Mouse (Mus musculus) midbrain, postnatal 0 days (tissue): ENCODE data around the gene Hbb-bt. TPM values are rescaled to one million over a fixed set of nuclear protein-coding genes. Genes with fewer than 3 reads are reported as not detected.
"Not testable (repeated sequence)": the region's sequence is repeated elsewhere in the genome, so short reads cannot be mapped to it uniquely, and the experiment has no call there.

ENCODE experiments used
- ATAC-seq: fragments of 200-750 bp; cut with Nextera tagmentation; 2 replicates; pipeline ENCODE4 v1.8.0; 2017; ENCODE audit warnings: moderate number of reproducible peaks, mild to moderate bottlenecking, moderate TSS enrichment, moderate library complexity; ENCODE audit not compliant: low FRiP score
- DNase-seq: peaks from one replicate; pipeline ENCODE4 v3.0.0-alpha.2; 2015; ENCODE audit warnings: low spot score
- H3K27ac ChIP-seq: fragments of 300-500 bp; sonication (generic); 2 replicates; pipeline ENCODE4 v1.5.1; 2014; ENCODE audit warnings: low read depth, mild to moderate bottlenecking, low read length, mixed read lengths
- H3K27me3 ChIP-seq: fragments of 300-500 bp; sonication (generic); 2 replicates; pipeline ENCODE4 v1.6.1; 2014; ENCODE audit warnings: low read length, control low read depth, mixed read lengths; ENCODE audit not compliant: insufficient read depth
- H3K36me3 ChIP-seq: fragments of 300-500 bp; sonication (generic); 2 replicates; pipeline ENCODE4 v1.6.1; 2014; ENCODE audit warnings: low read length, control low read depth, mixed read lengths; ENCODE audit not compliant: insufficient read depth
- H3K4me1 ChIP-seq: fragments of 300-500 bp; sonication (generic); 2 replicates; pipeline ENCODE4 v1.6.1; 2014; ENCODE audit warnings: mild to moderate bottlenecking, control low read depth, antibody characterized with exemption, low read length, mixed read lengths; ENCODE audit not compliant: insufficient read depth
- H3K4me2 ChIP-seq: fragments of 300-500 bp; sonication (generic); 2 replicates; pipeline ENCODE4 v1.6.1; 2014; ENCODE audit warnings: low read depth, mild to moderate bottlenecking, low read length, mixed read lengths; ENCODE audit not compliant: poor library complexity, severe bottlenecking
- H3K4me3 ChIP-seq: fragments of 300-500 bp; sonication (generic); 2 replicates; pipeline ENCODE4 v1.5.1; 2014; ENCODE audit warnings: low read depth, mild to moderate bottlenecking, low read length, moderate library complexity
- H3K9ac ChIP-seq: fragments of 300-500 bp; sonication (generic); replicated peaks from 2 replicates; pipeline ENCODE4 v1.6.1; 2014; ENCODE audit warnings: mild to moderate bottlenecking, low read length, moderate library complexity, mixed read lengths; ENCODE audit not compliant: poor library complexity, severe bottlenecking
- H3K9me3 ChIP-seq: fragments of 300-500 bp; sonication (generic); 2 replicates; pipeline ENCODE4 v1.6.1; 2016; ENCODE audit warnings: low read length, control low read depth
- CTCF ChIP-seq: IDR thresholded peaks from 2 replicates; pipeline ENCODE4 v1.5.1; 2016; ENCODE audit warnings: antibody characterized with exemption, mild to moderate bottlenecking
- WGBS: fragments of 180-500 bp; shearing (Covaris S2); extraction: QIAGEN DNeasy Blood & Tissue Kit; methylation state at CpG from one replicate; pipeline ENCODE4 v1.1.7; 2014; 5-methylcytosine and 5-hydroxymethylcytosine counted together
- polyA plus RNA-seq: library from polyadenylated mRNA; unstranded; fragments of >200 nt; fragmentation: Nextera tagmentation; extraction: Ambion mirVana; gene quantifications from 2 replicates; pipeline ENCODE4 v1.2.1, GENCODE M21; 2015
- total RNA-seq: library from RNA; depleted of rRNA; stranded (reverse); fragments of >200 nt; gene quantifications from 2 replicates; pipeline ENCODE4 v1.2.3, GENCODE M21; 2014

Hbb-bt gene
- total and polyA plus RNA-seq, 2 experiments from 2014 or later = 165 to 223 TPM

DNA sequence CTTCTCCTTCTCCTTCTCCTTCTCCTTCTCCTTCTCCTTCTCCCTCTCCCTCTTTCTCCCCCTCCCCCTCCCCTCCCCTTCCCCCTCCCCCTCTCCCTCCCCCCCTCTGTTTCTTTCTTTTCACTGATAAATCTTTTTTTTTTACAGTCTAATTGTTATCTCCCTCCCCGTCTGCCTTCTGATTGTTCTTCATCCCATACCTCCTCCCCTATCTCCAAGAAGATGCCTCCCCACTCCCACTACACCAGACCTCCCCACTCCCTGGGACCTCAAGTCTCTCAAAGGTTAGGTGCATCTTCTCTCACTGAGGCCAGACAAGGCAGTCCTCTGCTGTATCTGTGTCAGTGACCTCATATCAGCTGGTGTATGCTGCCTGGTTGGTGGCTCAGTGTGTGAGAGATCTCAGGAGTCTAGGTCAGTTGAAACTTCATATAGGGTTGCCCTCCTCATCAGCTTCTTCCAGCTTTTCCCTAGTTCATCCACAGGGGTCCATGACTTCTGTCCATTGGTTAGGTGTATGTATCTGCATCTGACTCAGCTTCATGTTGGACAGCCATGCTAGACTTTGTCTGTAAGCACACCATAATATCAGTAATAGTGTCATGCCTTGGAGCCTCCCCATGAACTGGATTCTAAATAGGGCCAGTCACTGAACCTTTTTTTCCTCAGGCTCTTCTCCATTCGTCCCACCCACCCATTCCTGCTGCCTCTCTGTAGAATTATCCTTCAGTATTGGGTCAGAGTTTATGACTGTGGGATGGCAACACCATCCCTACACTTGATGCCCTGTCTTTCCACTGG lies 30.9 kb upstream of the Hbb-bt start:
- TF ChIP-seq CTCF = no peak
- H3K4me2 ChIP-seq = no peak overlapping the region
- H3K9me3 ChIP-seq = no peaks in the 10 kb centered on the region
- H3K27ac ChIP-seq = no peak overlapping the region
- H3K36me3 ChIP-seq = no peaks in the 10 kb centered on the region
- no peaks in the 10 kb centered on the region for H3K4me1 ChIP-seq
- 33% methylated on average over 1 of the region's 2 CpGs for WGBS
- DNase-seq = no peak
- ATAC-seq = no peak
- H3K27me3 ChIP-seq = no peaks in the 10 kb centered on the region
- no peak overlapping the region for H3K4me3 ChIP-seq
- no peak overlapping the region for H3K9ac ChIP-seq

DNA sequence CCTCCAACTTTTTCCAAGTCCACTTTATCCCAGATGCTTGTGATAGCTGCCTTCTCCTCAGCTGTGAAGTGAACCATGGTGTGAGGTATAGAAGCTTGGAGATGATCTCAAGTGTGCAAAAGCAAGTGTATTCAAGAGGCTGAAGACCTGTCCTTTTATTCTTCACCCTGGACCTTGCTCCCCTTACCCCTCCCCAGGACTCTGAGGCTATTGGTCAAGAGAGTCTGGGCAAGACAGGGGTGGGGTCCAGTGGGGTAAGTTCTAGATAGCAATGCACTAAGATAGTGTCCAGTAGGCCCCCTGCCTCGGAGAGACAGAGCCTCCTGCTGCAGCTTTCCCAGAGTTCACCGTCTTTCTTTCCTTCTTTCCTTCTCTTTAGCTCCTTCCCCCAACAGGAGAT lies 29.2 kb upstream of the Hbb-bt start, which contains the start of gene Hbb-bh1:
Gene Hbb-bh1, minus strand, starts transcription at position 131 of the 400 bp plus-strand sequence.
- H3K27me3 ChIP-seq = no peaks in the 10 kb centered on the region
- TF ChIP-seq CTCF = no peak
- WGBS = 87% methylated on average over 2 of the region's 2 CpGs
- no peaks in the 10 kb centered on the region for H3K9me3 ChIP-seq
- no peaks in the 10 kb centered on the region for H3K36me3 ChIP-seq
- no peak within 1 kb of the TSS for H3K4me3 ChIP-seq
- H3K4me2 ChIP-seq = no peak within 1 kb of the TSS
- no peak for DNase-seq
- ATAC-seq = no peak
- no peak within 1 kb of the TSS for H3K27ac ChIP-seq
- no peak within 1 kb of the TSS for H3K9ac ChIP-seq
- H3K4me1 ChIP-seq = no peaks in the 10 kb centered on the region

DNA sequence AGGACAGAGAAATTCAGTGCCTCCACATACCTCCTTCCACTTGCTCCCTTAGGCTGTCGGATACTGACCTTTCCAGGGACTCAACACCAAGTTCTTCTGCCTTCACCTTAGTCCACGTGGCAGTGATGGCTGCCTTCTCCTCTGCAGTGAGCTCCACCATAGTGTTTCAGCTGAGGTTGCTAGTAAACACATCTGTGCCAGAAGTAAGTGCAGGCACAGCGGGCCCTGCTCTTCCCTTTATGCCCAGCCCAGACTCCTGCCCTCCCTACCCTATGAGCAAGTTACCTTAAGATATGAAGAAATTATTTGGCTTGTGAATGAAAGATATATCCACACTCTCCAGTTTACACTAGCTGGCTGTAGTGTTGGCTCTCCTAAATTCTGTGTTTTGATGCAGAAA lies 26.5 kb upstream of the Hbb-bt start, which contains the start of gene Hbb-bh2:
Gene Hbb-bh2, minus strand, starts transcription at position 253 of the 400 bp plus-strand sequence.
- no peaks in the 10 kb centered on the region for H3K27me3 ChIP-seq
- H3K4me2 ChIP-seq = no peak within 1 kb of the TSS
- no peak for TF ChIP-seq CTCF
- H3K9ac ChIP-seq = no peak within 1 kb of the TSS
- ATAC-seq (no peak), DNase-seq (no peak)
- H3K36me3 ChIP-seq = no peaks in the 10 kb centered on the region
- WGBS = 68% methylated on average over 3 of the region's 3 CpGs
- H3K27ac ChIP-seq = no peak within 1 kb of the TSS
- H3K4me1 ChIP-seq = no peaks in the 10 kb centered on the region
- no peak within 1 kb of the TSS for H3K4me3 ChIP-seq
- no peaks in the 10 kb centered on the region for H3K9me3 ChIP-seq

- no peak within 1 kb of the TSS for H3K27ac ChIP-seq
- no peak within 1 kb of the TSS for H3K4me3 ChIP-seq
- no peaks in the 10 kb centered on the region for H3K9me3 ChIP-seq
- no peak for ATAC-seq
- no peaks in the 10 kb centered on the region for H3K36me3 ChIP-seq
- no peaks in the 10 kb centered on the region for H3K4me1 ChIP-seq
- DNase-seq = no peak
- WGBS = 98% methylated on average over 4 of the region's 4 CpGs
- no peak within 1 kb of the TSS for H3K9ac ChIP-seq
- H3K27me3 ChIP-seq = no peaks in the 10 kb centered on the region
- no peak for TF ChIP-seq CTCF
- H3K4me2 ChIP-seq = no peak within 1 kb of the TSS
These were observed 14.0 kb upstream of the Hbb-bt start, which contains the start of gene Hbb-bs for GRCm38 (mm10) chr7:103827808-103828207. Gene Hbb-bs (minus strand): TSS chr7:103828096.

DNA sequence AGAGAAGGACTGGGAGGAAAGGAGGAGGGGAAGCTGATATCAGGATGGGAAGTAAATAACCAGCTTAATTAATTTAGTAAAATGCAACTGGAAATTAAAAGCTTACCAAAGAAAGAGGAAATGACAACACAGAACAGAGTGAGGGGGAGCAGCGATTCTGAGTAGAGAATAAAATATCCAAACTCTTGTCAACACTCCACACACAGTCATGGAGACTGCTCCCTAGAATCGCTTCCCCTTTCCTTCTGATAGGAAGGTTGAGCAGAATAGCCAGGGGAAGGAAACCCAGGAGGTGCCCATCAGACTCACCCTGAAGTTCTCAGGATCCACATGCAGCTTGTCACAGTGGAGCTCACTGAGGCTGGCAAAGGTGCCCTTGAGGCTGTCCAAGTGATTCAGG lies 13.3 kb upstream of the Hbb-bt start:
- H3K27me3 ChIP-seq, H3K9ac ChIP-seq, H3K9me3 ChIP-seq, H3K4me3 ChIP-seq, H3K27ac ChIP-seq, H3K36me3 ChIP-seq, H3K4me1 ChIP-seq, H3K4me2 ChIP-seq, ATAC-seq, DNase-seq: not testable (repeated sequence)
- no CpG with 5 or more reads among the region's 2 CpGs for WGBS

DNA sequence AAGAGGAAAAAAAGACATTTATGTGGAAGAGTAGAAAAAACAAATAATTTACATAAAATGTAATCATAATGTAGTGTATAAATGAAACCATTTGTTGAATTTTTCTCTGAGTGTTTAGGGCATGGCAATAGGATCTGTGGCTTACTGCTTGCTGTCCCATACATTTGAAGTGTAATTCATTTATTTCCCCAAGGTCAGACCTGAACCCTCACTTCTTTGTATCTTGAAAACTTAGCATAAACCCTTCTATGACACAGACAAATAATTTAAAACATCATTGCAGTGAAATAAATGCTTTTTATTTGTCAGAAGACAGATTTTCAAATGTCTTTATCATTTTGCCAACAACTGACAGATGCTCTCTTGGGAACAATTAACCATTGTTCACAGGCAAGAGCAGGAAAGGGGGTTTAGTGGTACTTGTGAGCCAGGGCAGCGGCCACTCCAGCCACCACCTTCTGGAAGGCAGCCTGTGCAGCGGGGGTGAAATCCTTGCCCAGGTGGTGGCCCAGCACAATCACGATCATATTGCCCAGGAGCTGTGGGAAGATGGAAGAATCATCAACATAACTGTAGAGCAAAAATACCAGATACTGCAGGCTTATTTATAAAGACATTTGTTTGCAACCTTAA lies 12.6 kb upstream of the Hbb-bt start:
- no peaks in the 10 kb centered on the region for H3K9me3 ChIP-seq
- no peak overlapping the region for H3K27ac ChIP-seq
- no peak for ATAC-seq
- no peaks in the 10 kb centered on the region for H3K4me1 ChIP-seq
- no peak for TF ChIP-seq CTCF
- H3K4me2 ChIP-seq = no peak overlapping the region
- no peak overlapping the region for H3K4me3 ChIP-seq
- no peak for DNase-seq
- 57% methylated on average over 3 of the region's 3 CpGs for WGBS
- H3K27me3 ChIP-seq = no peaks in the 10 kb centered on the region
- no peaks in the 10 kb centered on the region for H3K36me3 ChIP-seq
- H3K9ac ChIP-seq = no peak overlapping the region
